Mouse (Mus musculus) myocyte (in vitro differentiated cells): ENCODE measurements around the gene Myog.

ENCODE experiments used
- CEBPB ChIP-seq: IDR thresholded peaks from 2 replicates; pipeline ENCODE4 v1.6.1; 2011; ENCODE audit warnings: mild to moderate bottlenecking, moderate library complexity; ENCODE audit not compliant: poor library complexity, insufficient read depth, severe bottlenecking
- E2F4 ChIP-seq: IDR thresholded peaks from one replicate; pipeline ENCODE4 v1.6.1; 2011; ENCODE audit warnings: mild to moderate bottlenecking, control low read depth, moderate library complexity; ENCODE audit not compliant: insufficient read depth
- MAX ChIP-seq: IDR thresholded peaks from one replicate; pipeline ENCODE4 v1.6.1; 2011; ENCODE audit warnings: low read depth, mild to moderate bottlenecking, control low read depth
- MYOG ChIP-seq, 3 experiments: IDR thresholded peaks; one replicate each; pipeline ENCODE4 v1.6.1; 2011; ENCODE audit warnings: control low read depth in 2 of 3, low read depth in 2 of 3, mild to moderate bottlenecking in 2 of 3; ENCODE audit not compliant: insufficient read length in 2 of 3, control insufficient read depth in 1 of 3, insufficient read depth in 1 of 3
- POLR2A ChIP-seq: IDR thresholded peaks from one replicate; pipeline ENCODE4 v1.6.1; 2011; ENCODE audit warnings: low read depth, mild to moderate bottlenecking, control low read depth, moderate library complexity; ENCODE audit not compliant: insufficient read length
- TCF12 ChIP-seq: IDR thresholded peaks from one replicate; pipeline ENCODE4 v1.6.1; 2011; ENCODE audit warnings: mild to moderate bottlenecking, control low read depth; ENCODE audit not compliant: poor library complexity, insufficient read depth, severe bottlenecking

DNA sequence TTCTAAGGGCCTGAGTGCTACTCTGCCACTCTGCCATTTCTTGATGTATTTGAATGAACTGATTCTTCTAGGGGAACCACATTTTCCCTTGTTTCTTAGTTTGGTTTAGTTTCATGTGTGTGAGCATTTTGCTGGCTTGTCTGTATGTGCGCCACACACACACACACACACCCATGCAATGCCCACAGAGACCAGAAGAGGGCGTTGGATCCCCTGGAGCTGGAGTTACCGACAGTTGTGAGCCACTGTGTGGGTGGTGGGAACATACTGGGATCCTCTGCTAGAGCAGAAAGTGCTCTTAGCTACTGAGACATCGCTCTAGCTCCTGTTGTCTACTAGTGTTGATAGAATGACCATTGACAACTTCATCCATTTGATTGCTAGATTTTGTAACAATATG is 8.2 kb upstream of the Myog start:
- TF ChIP-seq E2F4 (no peak), MAX (no peak), MYOG (IDR thresholded peaks at IDR 0.05; ENCODE audit: control insufficient read depth in 1 of 3, insufficient read depth in 1 of 3, insufficient read length in 2 of 3, low read depth in 2 of 3) (no peak), POLR2A (no peak), CEBPB (no peak), TCF12 (no peak)
